Mouse (Mus musculus) megakaryocyte, adult 5-6 weeks (primary cell): Measurements from ENCODE around the gene Lypd8. TPM values are rescaled to one million over a fixed set of nuclear protein-coding genes. Genes with fewer than 3 reads are reported as not detected.
"Not testable (repeated sequence)": the region's sequence is repeated elsewhere in the genome, so short reads cannot be mapped to it uniquely, and the experiment has no call there.

Experiments
- ATAC-seq: 2 replicates; pipeline ENCODE4 v1.8.0; 2016; ENCODE audit warnings: mild to moderate bottlenecking, inconsistent platforms; ENCODE audit not compliant: poor library complexity, severe bottlenecking
- total RNA-seq, 2 experiments: library from RNA; stranded (forward) in 1 of 2; stranded (reverse) in 1 of 2; fragments of 153-499, 151-499 nt in 1 of 2; fragments of 221-1000, 200-1000 nt in 1 of 2; gene quantifications; 2 replicates each; pipeline versions ENCODE4 v1.2.3 to v1.2.4; 2015 to 2017

Lypd8 gene
- total RNA-seq (2015) (not detected in 2 replicates), total RNA-seq (2017) (not detected in 2 replicates)

GRCm38 (mm10) chr11:58378763-58379278 is at the start of gene Lypd8:
Lypd8 (plus strand) TSS chr11:58379043.
- ATAC-seq, result no peak

- peak; percentile 41 for ATAC-seq
These were observed 49.0 kb upstream of the Lypd8 start for GRCm38 (mm10) chr11:58329906-58330275.

- ATAC-seq, result peak; percentile 90
These were observed 48.3 kb upstream of the Lypd8 start, which contains the start of the genes Zfp672 and Sh3bp5l for GRCm38 (mm10) chr11:58330276-58331148. Zfp672 (minus strand) TSS chr11:58330339. Sh3bp5l (plus strand) TSS chr11:58330724.

GRCm38 (mm10) chr11:58331149-58331495 is 47.7 kb upstream of the Lypd8 start:
- ATAC-seq, result no peak

GRCm38 (mm10) chr11:58331546-58331945 is 47.3 kb upstream of the Lypd8 start:
- ATAC-seq, result no peak

GRCm38 (mm10) chr11:58334746-58335145 is 44.1 kb upstream of the Lypd8 start:
- no peak for ATAC-seq

GRCm38 (mm10) chr11:58346745-58347144 is 32.1 kb upstream of the Lypd8 start:
- no peak for ATAC-seq

- no peak for ATAC-seq
These were observed 28.2 kb upstream of the Lypd8 start for GRCm38 (mm10) chr11:58350628-58351027.

GRCm38 (mm10) chr11:58351179-58351578 is 27.7 kb upstream of the Lypd8 start:
- no peak for ATAC-seq

GRCm38 (mm10) chr11:58352681-58353548 is 25.9 kb upstream of the Lypd8 start:
- no peak for ATAC-seq

- ATAC-seq, result no peak
These were observed 25.1 kb upstream of the Lypd8 start for GRCm38 (mm10) chr11:58353709-58354108.

GRCm38 (mm10) chr11:58354476-58354875 is 24.4 kb upstream of the Lypd8 start:
- ATAC-seq, result no peak

- ATAC-seq, result no peak
These were observed 23.9 kb upstream of the Lypd8 start for GRCm38 (mm10) chr11:58354927-58355326.

- ATAC-seq, result no peak
These were observed 21.8 kb upstream of the Lypd8 start for GRCm38 (mm10) chr11:58357042-58357441.

GRCm38 (mm10) chr11:58357844-58358534 is 20.9 kb upstream of the Lypd8 start:
- ATAC-seq, result no peak

GRCm38 (mm10) chr11:58362562-58362961 is 16.3 kb upstream of the Lypd8 start:
- not testable (repeated sequence) for ATAC-seq

- ATAC-seq, result no peak
These were observed 14.4 kb upstream of the Lypd8 start for GRCm38 (mm10) chr11:58364454-58364853.

GRCm38 (mm10) chr11:58366191-58366590 is 12.7 kb upstream of the Lypd8 start:
- not testable (repeated sequence) for ATAC-seq

GRCm38 (mm10) chr11:58377273-58377672 is 1.6 kb upstream of the Lypd8 start:
- no peak for ATAC-seq

GRCm38 (mm10) chr11:58377686-58378085 is 1.2 kb upstream of the Lypd8 start:
- ATAC-seq, result no peak

- ATAC-seq, result no peak
These were observed 673 bp downstream of the Lypd8 start for GRCm38 (mm10) chr11:58379516-58379915.
